Mouse (Mus musculus) CH12.LX (cell line): Measurements from ENCODE around the gene Cacna1b. TPM values are rescaled to one million over a fixed set of nuclear protein-coding genes. Genes with fewer than 3 reads are reported as not detected.
A peak's percentile ranks its signal among the peaks of the same experiment; 100 is the strongest.

Experiments used
- DNase-seq: peaks from one replicate; pipeline ENCODE4 v3.0.0-alpha.2; 2013; ENCODE audit errors: extremely low read depth
- H3K27ac ChIP-seq: 2 replicates; pipeline ENCODE4 v1.5.1; 2012; ENCODE audit warnings: low read depth, mild to moderate bottlenecking, control low read depth, moderate library complexity; ENCODE audit not compliant: insufficient read depth
- H3K27me3 ChIP-seq: replicated peaks from 2 replicates; pipeline ENCODE3; 2012; ENCODE audit warnings: inconsistent platforms
- H3K36me3 ChIP-seq, 2 experiments: replicated peaks in 1 of 2; 2 replicates each; pipeline versions ENCODE3 to v1.6.1; 2012; ENCODE audit warnings: inconsistent platforms in 1 of 2, low read length in 1 of 2, mild to moderate bottlenecking in 1 of 2, mixed read lengths in 1 of 2, moderate library complexity in 1 of 2; ENCODE audit not compliant: control insufficient read depth in 1 of 2, insufficient read depth in 1 of 2
- H3K4me1 ChIP-seq, 2 experiments: 2 replicates each; pipeline ENCODE4 v1.6.1; 2012; ENCODE audit warnings: inconsistent platforms in 1 of 2, moderate library complexity in 1 of 2; ENCODE audit not compliant: insufficient read depth in 2 of 2, control insufficient read depth in 1 of 2
- H3K4me2 ChIP-seq: 2 replicates; pipeline ENCODE4 v1.6.1; 2012; ENCODE audit warnings: low read depth, mild to moderate bottlenecking, control low read depth; ENCODE audit not compliant: poor library complexity, insufficient read depth, severe bottlenecking
- H3K4me3 ChIP-seq, 3 experiments: fragments of 150-350 bp in 1 of 3; sonication (generic) in 1 of 3; replicated peaks in 1 of 3; 2 replicates each; pipeline versions ENCODE3 to v1.5.1; 2011 to 2012; ENCODE audit warnings: low read depth in 2 of 3, low read length in 2 of 3, mild to moderate bottlenecking in 2 of 3, moderate library complexity in 2 of 3, control low read depth in 1 of 3, improper control_type of control experiment in 1 of 3, inconsistent platforms in 1 of 3, mixed read lengths in 1 of 3; ENCODE audit not compliant: poor library complexity in 1 of 3
- H3K79me2 ChIP-seq: replicated peaks from 2 replicates; pipeline ENCODE4 v1.6.1; 2012; ENCODE audit warnings: mild to moderate bottlenecking, moderate library complexity; ENCODE audit not compliant: control insufficient read depth, poor library complexity, insufficient read depth, severe bottlenecking; ENCODE audit errors: extremely low read depth
- H3K9ac ChIP-seq: 2 replicates; pipeline ENCODE4 v1.6.1; 2012; ENCODE audit warnings: low read depth, mild to moderate bottlenecking, control low read depth, moderate library complexity; ENCODE audit not compliant: insufficient read depth
- H3K9me3 ChIP-seq: replicated peaks from 2 replicates; pipeline ENCODE3; 2012; ENCODE audit warnings: low read length, inconsistent platforms, mixed read lengths
- CHD1 ChIP-seq: IDR thresholded peaks from 2 replicates; pipeline ENCODE4 v1.6.1; 2012; ENCODE audit warnings: low read depth, low read length, improper control_type of control experiment, inconsistent platforms
- CTCF ChIP-seq, 2 experiments: IDR thresholded peaks in 1 of 2; conservative IDR thresholded peaks in 1 of 2; 2 replicates each; pipeline ENCODE4 v1.5.1; 2011 to 2012; ENCODE audit warnings: low read depth in 2 of 2, low read length in 2 of 2, improper control_type of control experiment in 1 of 2, inconsistent platforms in 1 of 2, mild to moderate bottlenecking in 1 of 2, moderate library complexity in 1 of 2
- ELF1 ChIP-seq: IDR thresholded peaks from 2 replicates; pipeline ENCODE4 v1.6.1; 2014; ENCODE audit warnings: low read depth, mild to moderate bottlenecking, inconsistent platforms, low read length, improper control_type of control experiment
- GABPA ChIP-seq: IDR thresholded peaks from 2 replicates; pipeline ENCODE4 v1.6.1; 2012; ENCODE audit warnings: low read depth, low read length, improper control_type of control experiment, inconsistent platforms; ENCODE audit not compliant: insufficient replicate concordance
- IRF4 ChIP-seq: IDR thresholded peaks from 2 replicates; pipeline ENCODE4 v1.6.1; 2014; ENCODE audit warnings: low read depth, mild to moderate bottlenecking, inconsistent platforms, low read length, improper control_type of control experiment
- JUND ChIP-seq: conservative IDR thresholded peaks from 2 replicates; pipeline ENCODE4 v1.6.1; 2011; ENCODE audit warnings: low read depth, low read length, improper control_type of control experiment
- MAX ChIP-seq: IDR thresholded peaks from 2 replicates; pipeline ENCODE4 v1.6.1; 2011; ENCODE audit warnings: low read length, improper control_type of control experiment
- MEF2A ChIP-seq: IDR thresholded peaks from 2 replicates; pipeline ENCODE4 v1.6.1; 2014; ENCODE audit warnings: low read depth, mild to moderate bottlenecking, inconsistent platforms, low read length, improper control_type of control experiment, borderline replicate concordance
- MYC ChIP-seq: IDR thresholded peaks from 2 replicates; pipeline ENCODE4 v1.6.1; 2011; ENCODE audit warnings: low read depth, mild to moderate bottlenecking, improper control_type of control experiment, low read length
- NRF1 ChIP-seq: IDR thresholded peaks from 2 replicates; pipeline ENCODE4 v1.6.1; 2014; ENCODE audit warnings: low read depth, mild to moderate bottlenecking, inconsistent platforms, low read length, improper control_type of control experiment, moderate library complexity
- RAD21 ChIP-seq: IDR thresholded peaks from 2 replicates; pipeline ENCODE4 v1.6.1; 2011; ENCODE audit warnings: low read depth, mild to moderate bottlenecking, low read length, improper control_type of control experiment, moderate library complexity
- RCOR1 ChIP-seq: conservative IDR thresholded peaks from 2 replicates; pipeline ENCODE4 v1.6.1; 2012; ENCODE audit warnings: low read depth, mild to moderate bottlenecking, inconsistent platforms, low read length, improper control_type of control experiment
- SIN3A ChIP-seq: IDR thresholded peaks from 2 replicates; pipeline ENCODE4 v1.6.1; 2012; ENCODE audit warnings: low read length, improper control_type of control experiment, inconsistent platforms
- SMC3 ChIP-seq: IDR thresholded peaks from 2 replicates; pipeline ENCODE4 v1.6.1; 2011; ENCODE audit warnings: low read depth, low read length, improper control_type of control experiment
- TBP ChIP-seq: conservative IDR thresholded peaks from 2 replicates; pipeline ENCODE4 v1.6.1; 2011; ENCODE audit warnings: low read depth, low read length, improper control_type of control experiment
- USF2 ChIP-seq: conservative IDR thresholded peaks from 2 replicates; pipeline ENCODE4 v1.6.1; 2011; ENCODE audit warnings: low read depth, low read length, improper control_type of control experiment
- ZMIZ1 ChIP-seq: IDR thresholded peaks from 2 replicates; pipeline ENCODE4 v1.6.1; 2012; ENCODE audit warnings: low read depth, mild to moderate bottlenecking, inconsistent platforms, low read length, improper control_type of control experiment
- dilution Hi-C: fragments of 300-500 bp; cut with MboI; formaldehyde crosslinking; loops from 2 replicates; pipeline ENCODE4 v1.14.3; 2020; ENCODE audit warnings: low sequenced_read_pairs; ENCODE audit not compliant: extremely low pct_unique_long_range_greater_than_20kb, extremely low pct_ligation_motif_present
- in situ Hi-C: fragments of 300-500 bp; cut with MboI; formaldehyde crosslinking; loops from 3 replicates; pipeline ENCODE4 v1.14.3; 2019; ENCODE audit warnings: low sequenced_read_pairs, low pct_ligation_motif_present, low pct_unique_long_range_greater_than_20kb, mixed read lengths
- polyA plus RNA-seq: library from polyadenylated mRNA; unstranded; fragments of >175 nt; gene quantifications from 2 replicates; pipeline ENCODE4 v1.2.1, GENCODE M21; 2012; ENCODE audit warnings: low read depth; ENCODE audit not compliant: insufficient read length
- total RNA-seq, 2 experiments: library from RNA; depleted of rRNA; stranded (reverse); fragments of 300-350 nt in 1 of 2; fragments of >200 nt in 1 of 2; gene quantifications; 2 replicates each; pipeline ENCODE4 v1.2.3; 2012 to 2014

The Cacna1b gene
- total and polyA plus RNA-seq, 3 experiments = 0.16 to 0.72 TPM; not detected in 1

- dilution Hi-C loops = no loop called here
- DNase-seq = peak; percentile 66
- Histone ChIP-seq H3K9me3 (peaks cover 2% of the 10 kb centered on the region), H3K4me1 (peaks cover 12 to 15% of the 10 kb centered on the region in 2 experiments)
- in situ Hi-C loops = no loop called here
- TF ChIP-seq MEF2A (peak; percentile 57; the same call in 1 of the 2 replicates), RCOR1 (0 out of 2 replicates have a peak, but pooled peaks have one; percentile 46), IRF4 (peak; percentile 77), CHD1 (peak; percentile 93; the same call in 1 of the 2 replicates), JUND (0 out of 2 replicates have a peak, but pooled peaks have one; percentile 13), NRF1 (peak; percentile 50; the same call in 1 of the 2 replicates), TBP (no peak), USF2 (no peak), ELF1 (0 out of 2 replicates have a peak, but pooled peaks have one; percentile 29), SIN3A (peak; percentile 58; the same call in 1 of the 2 replicates), MYC (0 out of 2 replicates have a peak, but pooled peaks have one; percentile 23), GABPA (no peak), MAX (peak; percentile 62; the same call in 1 of the 2 replicates)
- TF ChIP-seq, all 38 proteins: peak for 10
- Histone ChIP-seq H3K4me3 (no peak overlapping the region), H3K27ac (no peak overlapping the region), H3K9ac (no peak overlapping the region), H3K79me2 (no peaks in the 10 kb centered on the region), H3K4me2 (no peak overlapping the region), H3K36me3 (no peaks in the 10 kb centered on the region), H3K27me3 (no peaks in the 10 kb centered on the region)
Observed at GRCm38 (mm10) chr2:24775951-24776587, 13.1 kb upstream of the Cacna1b start.

DNA sequence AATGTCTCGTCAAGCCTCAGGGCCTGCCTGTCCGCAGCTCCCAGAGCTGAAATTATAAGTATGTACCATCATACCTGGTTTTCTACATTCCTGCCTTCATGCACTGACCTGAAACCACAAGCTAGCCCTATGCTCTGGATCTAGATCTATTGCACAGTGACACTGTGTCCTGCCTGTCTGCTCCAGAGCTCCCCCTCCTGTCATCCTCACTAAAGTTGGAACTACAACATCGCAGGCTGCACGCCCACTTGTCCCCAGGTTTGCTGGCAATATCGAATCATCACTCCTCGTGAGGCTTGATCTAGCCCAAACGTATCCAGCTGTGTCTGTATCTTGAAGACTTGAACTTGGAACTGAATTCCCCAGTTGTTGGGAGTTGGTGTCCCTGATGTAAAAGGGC lies 11.9 kb upstream of the Cacna1b start:
- no peak overlapping the region for H3K4me2 ChIP-seq
- TF ChIP-seq ZMIZ1 = no peak
- TF ChIP-seq SMC3 = peak; percentile 51
- TF ChIP-seq NRF1 = no peak
- peak in 1 of 2 experiments; percentile 51; a peak in 2 of 4 replicates for TF ChIP-seq CTCF (conservative IDR thresholded peaks at IDR 0.05 in 1 of 2, IDR thresholded peaks at IDR 0.05 in 1 of 2; ENCODE audit: low read depth in 2 of 2, low read length in 2 of 2)
- peak; percentile 37 for TF ChIP-seq RAD21
- no peak for TF ChIP-seq MEF2A
- H3K27ac ChIP-seq = no peak overlapping the region
- dilution Hi-C loops (no loop called here), in situ Hi-C loops (loop anchor here (25.0 kb wide), 1 partner anchor 363 kb away; no protein-coding TSS in a partner anchor)
- no peaks in the 10 kb centered on the region for H3K79me2 ChIP-seq
- no peak overlapping the region for H3K9ac ChIP-seq
- peaks cover 12 to 15% of the 10 kb centered on the region in 2 experiments for H3K4me1 ChIP-seq
- no peak overlapping the region for H3K4me3 ChIP-seq
- H3K36me3 ChIP-seq = no peaks in the 10 kb centered on the region
- no peaks in the 10 kb centered on the region for H3K27me3 ChIP-seq
- H3K9me3 ChIP-seq = no peaks in the 10 kb centered on the region
- peak; percentile 21 for DNase-seq
